Mouse (Mus musculus): ENCODE measurements around the gene Dgkh. TPM values are rescaled to one million over a fixed set of nuclear protein-coding genes. Genes with fewer than 3 reads are reported as not detected.

Dgkh gene
- total RNA-seq, 2 experiments from 2014 or later: 61.0 to 64.8 TPM

DNA sequence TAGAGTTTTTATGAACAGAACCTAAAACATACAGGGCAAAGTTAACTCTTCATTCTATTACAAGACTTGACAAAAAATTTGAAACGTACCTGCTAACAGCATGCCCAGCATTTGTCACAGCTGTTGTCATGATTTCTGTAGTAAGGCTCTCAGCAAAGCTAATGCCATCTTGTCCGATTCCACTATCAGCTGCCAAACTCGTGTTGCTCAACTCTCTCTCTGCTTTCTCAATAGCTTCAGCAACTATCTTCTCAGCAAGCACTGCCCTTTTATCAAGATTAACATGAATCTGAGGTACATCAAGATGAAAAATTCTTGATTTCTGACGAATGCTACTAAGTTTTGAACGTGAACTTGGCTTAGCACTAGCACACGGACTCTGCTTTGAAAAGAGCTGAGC lies 222.8 kb downstream of the Dgkh start:
- intact Hi-C loops (cut with DNase I): loop anchor here (10.0 kb wide), 1 partner anchor 85 kb away; no protein-coding TSS in a partner anchor
- DNase-seq: no peak

Other genes starting within 250 kb of the Dgkh start
- 100 to 1,000 TPM; 133 to 141 TPM for gene Akap11, start 196.0 kb downstream of the Dgkh start, total RNA-seq (2021)
- gene Vwa8, start 116.3 kb upstream of the Dgkh start, total RNA-seq (2021): 10 to 100 TPM; 16.8 to 17.1 TPM